Mouse (Mus musculus) cerebellum, adult 9-11 months (tissue): ENCODE measurements at regions not wholly inside any gene's neighbourhood (a gene's known extent, or its start where the extent isn't known, plus 50 kb on each side); places are given as distances from the start of the nearest gene placed in this dataset.
"Not testable (repeated sequence)": the region's sequence is repeated elsewhere in the genome, so short reads cannot be mapped to it uniquely, and the experiment has no call there.

Source experiments
- DNase-seq: peaks from one replicate; pipeline ENCODE4 v3.0.0; 2022

- DNase-seq: not testable (repeated sequence)
These were observed 288.7 kb downstream of the Fut8 start for GRCm38 (mm10) chr12:77526581-77526980.

GRCm38 (mm10) chr12:77527499-77527898, 289.6 kb downstream of the Fut8 start:
- DNase-seq: peak; percentile 67

- DNase-seq: peak; percentile 99
These were observed 290.3 kb downstream of the Fut8 start for GRCm38 (mm10) chr12:77527953-77528865.

GRCm38 (mm10) chr12:77528868-77529271, 290.9 kb downstream of the Fut8 start:
- DNase-seq: peak; percentile 75

- DNase-seq: peak; percentile 37
These were observed 291.5 kb downstream of the Fut8 start for GRCm38 (mm10) chr12:77529414-77529813.

GRCm38 (mm10) chr12:77529955-77530354, 292.0 kb downstream of the Fut8 start:
- DNase-seq: no peak

GRCm38 (mm10) chr12:77531294-77531693, 293.4 kb downstream of the Fut8 start:
- no peak for DNase-seq

- DNase-seq: no peak
These were observed 294.6 kb downstream of the Fut8 start for GRCm38 (mm10) chr12:77532547-77532946.

GRCm38 (mm10) chr12:77533606-77534005, 295.7 kb downstream of the Fut8 start:
- no peak for DNase-seq

- no peak for DNase-seq
These were observed 296.2 kb downstream of the Fut8 start for GRCm38 (mm10) chr12:77534079-77534478.

- no peak for DNase-seq
These were observed 297.2 kb downstream of the Fut8 start for GRCm38 (mm10) chr12:77535147-77535546.

GRCm38 (mm10) chr12:77537139-77537848, 299.4 kb downstream of the Fut8 start:
- no peak for DNase-seq

- no peak for DNase-seq
These were observed 301.9 kb downstream of the Fut8 start for GRCm38 (mm10) chr12:77539661-77540431.

- no peak for DNase-seq
These were observed 303.3 kb downstream of the Fut8 start for GRCm38 (mm10) chr12:77541051-77541765.

GRCm38 (mm10) chr12:77541826-77542225, 303.9 kb downstream of the Fut8 start:
- no peak for DNase-seq

- DNase-seq: no peak
These were observed 305.7 kb downstream of the Fut8 start for GRCm38 (mm10) chr12:77543651-77544050.

- no peak for DNase-seq
These were observed 308.2 kb downstream of the Fut8 start for GRCm38 (mm10) chr12:77546165-77546564.

- DNase-seq: peak; percentile 73
These were observed 330.4 kb downstream of the Fut8 start for GRCm38 (mm10) chr12:77568286-77568685.

GRCm38 (mm10) chr12:77570501-77570900, 332.6 kb downstream of the Fut8 start:
- DNase-seq: peak; percentile 14

GRCm38 (mm10) chr12:77571071-77571470, 333.1 kb downstream of the Fut8 start:
- DNase-seq: peak; percentile 1

GRCm38 (mm10) chr12:77575046-77575445, 337.1 kb downstream of the Fut8 start:
- DNase-seq: peak; percentile 0

GRCm38 (mm10) chr12:77588297-77588696, 350.4 kb downstream of the Fut8 start:
- no peak for DNase-seq
